In the genomic region with DNA sequence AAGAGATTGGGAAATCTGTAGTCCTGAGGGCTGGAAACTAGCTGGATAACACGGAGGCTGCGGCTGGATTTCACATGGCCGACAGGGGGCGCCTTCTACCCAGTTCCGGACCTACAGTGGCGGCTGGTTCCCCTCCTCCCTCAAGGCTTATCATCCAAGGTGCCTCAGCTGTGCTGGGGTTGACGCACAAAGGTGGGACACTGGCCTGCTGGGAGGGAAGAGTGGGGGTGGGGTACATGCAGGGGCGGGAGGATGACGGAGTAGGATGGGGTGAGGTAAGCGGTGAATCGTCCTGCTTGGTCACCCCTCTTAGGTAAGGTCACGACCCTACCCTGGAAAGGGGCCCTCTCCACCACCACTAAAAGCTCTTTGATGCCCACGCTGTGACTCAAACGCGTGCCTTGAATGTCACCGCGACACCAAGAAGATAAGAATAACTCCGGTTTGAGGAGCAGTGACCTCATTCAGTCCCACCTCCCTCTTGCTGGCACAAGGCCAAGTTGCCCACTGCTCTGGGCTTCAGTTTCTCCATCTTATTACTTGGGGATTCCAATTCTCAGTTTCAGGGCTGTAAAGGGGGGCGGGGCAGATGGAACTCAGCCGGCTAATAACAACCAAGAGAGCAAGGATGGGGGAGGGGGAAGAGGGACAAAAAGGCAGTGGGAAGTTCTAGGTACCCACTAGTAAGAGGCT, we compare ENCODE assay signal across 7 mouse cellular contexts. TPM values are rescaled to one million over a fixed set of nuclear protein-coding genes. Genes with fewer than 3 reads are reported as not detected.
A peak's percentile ranks its signal among the peaks of the same experiment; 100 is the strongest.
DNase-seq lines count a peak whose midpoint lies in the region; ATAC-seq and TF ChIP-seq lines count a peak whose summit lies in the region.

No protein-coding gene starts in this region.

- no peaks in the 10 kb centered on the region for H3K9me3 ChIP-seq in limb, embryonic 11.5 days (ENCODE audit: control insufficient read depth, low read length)
- no peaks in the 10 kb centered on the region for H3K9me3 ChIP-seq in midbrain, embryonic 14.5 days (ENCODE audit: control insufficient read depth, low read length)

- H3K27me3 ChIP-seq in kidney, adult 2 months (replicated peaks; ENCODE audit: control insufficient read depth, insufficient read depth, low read length), result no peaks in the 10 kb centered on the region
- H3K27me3 ChIP-seq in limb, embryonic 11.5 days (ENCODE audit: control insufficient read depth, insufficient read depth, low read length), result no peaks in the 10 kb centered on the region
- no peaks in the 10 kb centered on the region for H3K27me3 ChIP-seq in midbrain, embryonic 14.5 days (ENCODE audit: control insufficient read depth, insufficient read depth, low read length)

- no peaks in the 10 kb centered on the region for H3K36me3 ChIP-seq in kidney, adult 2 months (ENCODE audit: control insufficient read depth, insufficient read depth, low read length)
- H3K36me3 ChIP-seq in limb, embryonic 11.5 days (ENCODE audit: control insufficient read depth, insufficient read depth, low read length), result no peaks in the 10 kb centered on the region
- no peaks in the 10 kb centered on the region for H3K36me3 ChIP-seq in midbrain, embryonic 14.5 days (ENCODE audit: control insufficient read depth, insufficient read depth, low read length)

- DNase-seq in adrenal gland, adult 18-20 months (ENCODE audit: low spot score in 2 of 2), result peak; percentile 78 to 87
- DNase-seq in embryo, embryonic 11.5 days (ENCODE audit: low read depth, low spot score), result peak; percentile 61
- peak; percentile 81 to 88 for DNase-seq in heart, adult 18-20 months
- peak; percentile 78 for DNase-seq in kidney, adult 2 months
- DNase-seq in limb, embryonic 11.5 days (ENCODE audit: low spot score), result peak; percentile 88
- DNase-seq in midbrain, embryonic 14.5 days, result peak; percentile 82
- DNase-seq in spleen, adult 12 weeks (ENCODE audit: low spot score), result peak; percentile 47

- H3K9ac ChIP-seq in limb, embryonic 11.5 days (ENCODE audit: low read length), result 0 out of 2 replicates have a peak overlapping the region, but pooled peaks have one; percentile 7
- no peak overlapping the region for H3K9ac ChIP-seq in midbrain, embryonic 14.5 days (replicated peaks; ENCODE audit: low read length)

- WGBS in kidney, adult 2 months, result 7% methylated on average over 20 of the region's 20 CpGs
- WGBS in limb, embryonic 11.5 days, result 6% methylated on average over 20 of the region's 20 CpGs
- WGBS in midbrain, embryonic 14.5 days, result 3% methylated on average over 20 of the region's 20 CpGs

- H3K4me1 ChIP-seq in kidney, adult 2 months (ENCODE audit: control insufficient read depth, insufficient read depth, low read length), result peaks cover 15% of the 10 kb centered on the region
- H3K4me1 ChIP-seq in limb, embryonic 11.5 days (ENCODE audit: control insufficient read depth, insufficient read depth, low read length), result peaks cover 8% of the 10 kb centered on the region
- peaks cover 12% of the 10 kb centered on the region; the same call in 1 of the 2 replicates for H3K4me1 ChIP-seq in midbrain, embryonic 14.5 days (ENCODE audit: control insufficient read depth, insufficient read depth, low read length)

- no peak overlapping the region for H3K4me3 ChIP-seq in kidney, adult 2 months (ENCODE audit: insufficient read depth, low read depth, low read length)
- 0 out of 2 replicates have a peak overlapping the region, but pooled peaks have one; percentile 8 for H3K4me3 ChIP-seq in limb, embryonic 11.5 days (ENCODE audit: low read depth, low read length)
- H3K4me3 ChIP-seq in midbrain, embryonic 14.5 days (replicated peaks; ENCODE audit: low read depth, low read length), result no peak overlapping the region

- no peak for TF ChIP-seq POLR2A in kidney, adult 2 months (IDR thresholded peaks at IDR 0.05; ENCODE audit: low read depth, low read length)

- peak; percentile 62; the same call in 1 of the 2 replicates for ATAC-seq in limb, embryonic 11.5 days (ENCODE audit: insufficient number of reproducible peaks, low FRiP score, low TSS enrichment, low read depth)
- 0 out of 2 replicates have a peak, but pooled peaks have one; percentile 46 for ATAC-seq in midbrain, embryonic 14.5 days (ENCODE audit: low FRiP score, low TSS enrichment)

- TF ChIP-seq CTCF in kidney, adult 2 months (conservative IDR thresholded peaks at IDR 0.05; ENCODE audit: insufficient read depth, insufficient read length, low read depth, low read length), result peak; percentile 80

- H3K4me2 ChIP-seq in limb, embryonic 11.5 days (ENCODE audit: low read depth, severe bottlenecking), result peak overlapping the region; percentile 37
- peak overlapping the region; percentile 44 for H3K4me2 ChIP-seq in midbrain, embryonic 14.5 days (ENCODE audit: low read length)

- no peak overlapping the region for H3K27ac ChIP-seq in kidney, adult 2 months (ENCODE audit: insufficient read depth, low read depth, low read length)
- H3K27ac ChIP-seq in limb, embryonic 11.5 days (replicated peaks; ENCODE audit: low read depth, low read length), result no peak overlapping the region
- no peak overlapping the region for H3K27ac ChIP-seq in midbrain, embryonic 14.5 days (replicated peaks; ENCODE audit: low read depth, low read length)

RNA-seq across cellular contexts. Expression of gene Cryaa, which starts 15.9 kb away (rescaled TPM):
- total RNA-seq in adrenal gland, adult 18-20 months (2021), result not detected
- not detected for total RNA-seq in heart, adult 18-20 months (2021)
- polyA plus RNA-seq in kidney, adult 2 months (2012; rRNA removed), result 0.86 and 0.99 TPM in 2 replicates
- not detected in 2 replicates for polyA plus RNA-seq in limb, embryonic 11.5 days (2014; fragmentation: Nextera tagmentation; extraction: Ambion mirVana)
- not detected in 2 replicates for polyA plus RNA-seq in midbrain, embryonic 14.5 days (2014; fragmentation: Nextera tagmentation; extraction: Ambion mirVana)

RNA-seq across cellular contexts. Expression of gene U2af1, which starts 34.8 kb away (rescaled TPM):
- total RNA-seq in adrenal gland, adult 18-20 months (2021), result 100 to 1,000 TPM; 147 to 149 TPM
- 10 to 100 TPM; 68.6 to 77.1 TPM for total RNA-seq in heart, adult 18-20 months (2021)
- polyA plus RNA-seq in kidney, adult 2 months (2012; rRNA removed), result 45.0 and 61.3 TPM in 2 replicates
- 230 and 242 TPM in 2 replicates for polyA plus RNA-seq in limb, embryonic 11.5 days (2014; fragmentation: Nextera tagmentation; extraction: Ambion mirVana)
- 124 and 168 TPM in 2 replicates for polyA plus RNA-seq in midbrain, embryonic 14.5 days (2014; fragmentation: Nextera tagmentation; extraction: Ambion mirVana)

RNA-seq across cellular contexts. Expression of gene Cbs, which starts 56.4 kb away (rescaled TPM):
- 1 to 10 TPM; 3.0 to 7.7 TPM for total RNA-seq in adrenal gland, adult 18-20 months (2021)
- 1 to 10 TPM; 3.4 to 4.9 TPM for total RNA-seq in heart, adult 18-20 months (2021)
- polyA plus RNA-seq in kidney, adult 2 months (2012; rRNA removed), result 140 and 154 TPM in 2 replicates
- 1.5 and 3.8 TPM in 2 replicates for polyA plus RNA-seq in limb, embryonic 11.5 days (2014; fragmentation: Nextera tagmentation; extraction: Ambion mirVana)
- 4.9 and 5.5 TPM in 2 replicates for polyA plus RNA-seq in midbrain, embryonic 14.5 days (2014; fragmentation: Nextera tagmentation; extraction: Ambion mirVana)

Comparison
In these comparisons a context has a peak if more than half of its experiments do, and no peak if none do; other contexts are left out.
1. RNA of gene Cbs, which starts 56.4 kb away (polyA plus RNA-seq): 140 to 154 TPM in kidney, adult 2 months; 4.9 to 5.5 TPM in midbrain, embryonic 14.5 days and 1.5 to 3.8 TPM in limb, embryonic 11.5 days; every median in the first group is over 10 times any median in the second.
2. Peak in every context shown above with its lines, with median percentiles within 50 percentile points of each other: DNase-seq.